Mouse (Mus musculus) neural tube, embryonic 11.5 days (tissue): ENCODE results near the gene Cck. TPM values are rescaled to one million over a fixed set of nuclear protein-coding genes. Genes with fewer than 3 reads are reported as not detected.
A peak's percentile ranks its signal among the peaks of the same experiment; 100 is the strongest.
"Not testable (repeated sequence)": the region's sequence is repeated elsewhere in the genome, so short reads cannot be mapped to it uniquely, and the experiment has no call there.

Experiments
- ATAC-seq: fragments of 200-750 bp; cut with Nextera tagmentation; 2 replicates; pipeline ENCODE4 v1.8.0; 2017; ENCODE audit warnings: moderate number of reproducible peaks, mild to moderate bottlenecking, moderate TSS enrichment, moderate library complexity; ENCODE audit not compliant: insufficient read depth, low FRiP score, low TSS enrichment
- DNase-seq: peaks from one replicate; pipeline ENCODE4 v3.0.0-alpha.2; 2015; ENCODE audit warnings: low spot score
- H3K27ac ChIP-seq: fragments of 300-500 bp; sonication (generic); 2 replicates; pipeline ENCODE4 v1.5.1; 2014; ENCODE audit warnings: low read depth, mild to moderate bottlenecking, low read length
- H3K27me3 ChIP-seq: fragments of 300-500 bp; sonication (generic); 2 replicates; pipeline ENCODE4 v1.6.1; 2014; ENCODE audit warnings: mild to moderate bottlenecking, low read length, mixed read lengths; ENCODE audit not compliant: control insufficient read depth, insufficient read depth
- H3K36me3 ChIP-seq: fragments of 300-500 bp; sonication (generic); 2 replicates; pipeline ENCODE4 v1.6.1; 2014; ENCODE audit warnings: mild to moderate bottlenecking, low read length, moderate library complexity, mixed read lengths; ENCODE audit not compliant: control insufficient read depth, insufficient read depth
- H3K4me1 ChIP-seq: fragments of 300-500 bp; sonication (generic); 2 replicates; pipeline ENCODE4 v1.6.1; 2014; ENCODE audit warnings: low read length, mixed read lengths; ENCODE audit not compliant: control insufficient read depth, insufficient read depth
- H3K4me2 ChIP-seq: fragments of 300-500 bp; sonication (generic); 2 replicates; pipeline ENCODE4 v1.6.1; 2014; ENCODE audit warnings: low read depth, mild to moderate bottlenecking, moderate library complexity
- H3K4me3 ChIP-seq: fragments of 300-500 bp; sonication (generic); 2 replicates; pipeline ENCODE4 v1.5.1; 2014; ENCODE audit warnings: low read depth, low read length
- H3K9ac ChIP-seq: fragments of 300-500 bp; sonication (generic); 2 replicates; pipeline ENCODE4 v1.6.1; 2014; ENCODE audit warnings: mild to moderate bottlenecking, low read length
- H3K9me3 ChIP-seq: fragments of 300-500 bp; sonication (generic); 2 replicates; pipeline ENCODE4 v1.6.1; 2016; ENCODE audit warnings: low read length; ENCODE audit not compliant: control insufficient read depth
- WGBS: fragments of 180-500 bp; shearing (Covaris S2); extraction: QIAGEN DNeasy Blood & Tissue Kit; methylation state at CpG from one replicate; pipeline ENCODE4 v1.1.7; 2014; 5-methylcytosine and 5-hydroxymethylcytosine counted together
- polyA plus RNA-seq: library from polyadenylated mRNA; unstranded; fragments of >200 nt; fragmentation: Nextera tagmentation; extraction: Ambion mirVana; gene quantifications from 2 replicates; pipeline ENCODE4 v1.2.1, GENCODE M21; 2014

The Cck gene
- polyA plus RNA-seq, 1 experiment from 2014 or later, result 2.1 TPM

DNA sequence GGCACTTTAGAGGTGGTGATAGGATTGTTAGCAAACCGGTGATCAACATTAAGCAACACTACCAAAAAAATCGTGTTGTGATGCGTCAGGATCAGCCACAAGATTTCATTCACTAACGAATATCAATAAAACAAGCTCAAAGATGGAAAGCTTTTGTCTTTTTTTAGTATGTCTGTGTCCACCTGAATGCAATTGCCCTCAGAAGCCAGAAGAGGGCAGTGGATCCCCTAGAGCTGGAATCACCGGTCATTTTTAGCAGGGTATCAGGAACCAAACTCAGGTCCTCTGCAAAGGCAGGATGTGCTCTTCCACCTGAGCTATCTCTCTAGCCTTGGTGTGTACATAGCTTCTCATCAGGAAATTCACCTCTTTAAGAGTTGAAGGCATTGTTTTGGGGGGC is 20.7 kb downstream of the Cck start:
- 0 out of 2 replicates have a peak, but pooled peaks cover 2% of the 10 kb centered on the region for H3K4me1 ChIP-seq
- no peak overlapping the region for H3K27ac ChIP-seq
- H3K9me3 ChIP-seq, result no peaks in the 10 kb centered on the region
- no peak overlapping the region for H3K9ac ChIP-seq
- 72% methylated on average over 5 of the region's 5 CpGs for WGBS
- ATAC-seq, result no peak
- no peaks in the 10 kb centered on the region for H3K27me3 ChIP-seq
- DNase-seq, result no peak
- H3K4me3 ChIP-seq, result no peak overlapping the region
- H3K36me3 ChIP-seq, result no peaks in the 10 kb centered on the region; the same call in 1 of the 2 replicates
- no peak overlapping the region for H3K4me2 ChIP-seq

DNA sequence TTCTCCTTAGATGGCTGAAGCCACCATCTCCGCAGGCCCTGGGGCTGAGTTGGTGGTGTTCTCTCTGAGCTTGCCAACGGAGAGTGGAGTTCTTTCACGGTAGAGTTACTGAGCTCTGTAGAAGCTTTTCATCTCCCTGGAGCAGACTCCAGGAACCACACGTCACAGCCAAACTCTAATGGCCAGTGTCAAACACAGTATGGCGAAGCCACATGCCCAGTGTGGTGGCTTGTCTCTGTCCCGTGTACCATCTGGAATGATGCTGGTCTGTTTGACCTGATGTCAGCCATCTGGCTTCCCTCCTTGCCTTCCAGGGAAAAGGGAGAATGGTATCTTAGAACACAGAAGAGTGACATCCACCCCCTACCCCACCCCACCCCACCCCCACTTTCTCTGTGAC is 25.8 kb downstream of the Cck start:
- Histone ChIP-seq H3K9me3 (no peaks in the 10 kb centered on the region), H3K36me3 (no peaks in the 10 kb centered on the region), H3K27me3 (no peaks in the 10 kb centered on the region), H3K4me3 (no peak overlapping the region), H3K27ac (no peak overlapping the region), H3K9ac (no peak overlapping the region), H3K4me1 (no peaks in the 10 kb centered on the region), H3K4me2 (no peak overlapping the region)
- 76% methylated on average over 6 of the region's 6 CpGs for WGBS
- no peak for DNase-seq
- no peak for ATAC-seq

GRCm38 (mm10) chr9:121467460-121467859 is 28.0 kb downstream of the Cck start:
- no peak overlapping the region for H3K4me3 ChIP-seq
- ATAC-seq (no peak), DNase-seq (no peak)
- H3K9ac ChIP-seq, result no peak overlapping the region
- H3K4me2 ChIP-seq, result no peak overlapping the region
- H3K9me3 ChIP-seq, result no peaks in the 10 kb centered on the region
- no peaks in the 10 kb centered on the region for H3K27me3 ChIP-seq
- H3K27ac ChIP-seq, result no peak overlapping the region
- no peaks in the 10 kb centered on the region for H3K36me3 ChIP-seq
- 83% methylated on average over 11 of the region's 11 CpGs for WGBS
- no peaks in the 10 kb centered on the region for H3K4me1 ChIP-seq

- Histone ChIP-seq H3K9me3 (no peaks in the 10 kb centered on the region), H3K4me3 (no peak overlapping the region), H3K36me3 (peaks cover 2% of the 10 kb centered on the region; the same call in 1 of the 2 replicates), H3K27ac (no peak overlapping the region), H3K9ac (no peak overlapping the region), H3K27me3 (no peaks in the 10 kb centered on the region), H3K4me2 (no peak overlapping the region), H3K4me1 (no peaks in the 10 kb centered on the region)
- WGBS, result 69% methylated on average over 16 of the region's 16 CpGs
- DNase-seq (no peak), ATAC-seq (no peak)
Observed at GRCm38 (mm10) chr9:121460527-121460926, 35.0 kb downstream of the Cck start.

GRCm38 (mm10) chr9:121459950-121460349 is 35.5 kb downstream of the Cck start:
- Histone ChIP-seq H3K4me1 (no peaks in the 10 kb centered on the region), H3K27me3 (no peaks in the 10 kb centered on the region), H3K4me2 (no peak overlapping the region), H3K4me3 (no peak overlapping the region), H3K9ac (no peak overlapping the region), H3K36me3 (peaks cover 2% of the 10 kb centered on the region; the same call in 1 of the 2 replicates), H3K9me3 (no peaks in the 10 kb centered on the region), H3K27ac (no peak overlapping the region)
- ATAC-seq, result no peak
- 85% methylated on average over 2 of the region's 2 CpGs for WGBS
- DNase-seq, result no peak

DNA sequence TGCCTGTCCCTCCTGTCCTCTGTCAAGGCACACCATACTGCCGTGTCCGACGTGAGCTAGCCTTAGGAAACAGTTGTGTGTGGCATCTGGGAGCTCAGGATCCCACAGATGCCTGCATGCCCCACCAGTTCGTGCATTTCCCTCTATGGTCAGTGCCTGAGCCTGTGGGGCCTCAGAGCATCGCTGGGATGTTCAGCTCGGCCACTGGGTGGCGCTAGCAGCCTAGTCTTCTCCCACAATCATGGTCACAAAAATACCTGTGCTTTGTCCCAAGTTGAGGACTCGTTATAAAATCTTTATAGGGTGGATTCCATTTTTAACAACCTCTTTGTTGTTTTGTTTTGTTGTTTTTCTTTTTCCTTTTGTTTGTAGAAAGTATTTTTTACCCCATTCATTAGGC is 37.0 kb downstream of the Cck start:
- Histone ChIP-seq H3K27me3 (no peaks in the 10 kb centered on the region), H3K9me3 (no peaks in the 10 kb centered on the region), H3K4me1 (no peaks in the 10 kb centered on the region), H3K27ac (no peak overlapping the region), H3K9ac (no peak overlapping the region), H3K4me2 (no peak overlapping the region), H3K36me3 (peaks cover 2% of the 10 kb centered on the region; the same call in 1 of the 2 replicates), H3K4me3 (no peak overlapping the region)
- WGBS, result 24% methylated on average over 8 of the region's 8 CpGs
- no peak; the same call in 1 of the 2 replicates for ATAC-seq
- DNase-seq, result peak; percentile 45

DNA sequence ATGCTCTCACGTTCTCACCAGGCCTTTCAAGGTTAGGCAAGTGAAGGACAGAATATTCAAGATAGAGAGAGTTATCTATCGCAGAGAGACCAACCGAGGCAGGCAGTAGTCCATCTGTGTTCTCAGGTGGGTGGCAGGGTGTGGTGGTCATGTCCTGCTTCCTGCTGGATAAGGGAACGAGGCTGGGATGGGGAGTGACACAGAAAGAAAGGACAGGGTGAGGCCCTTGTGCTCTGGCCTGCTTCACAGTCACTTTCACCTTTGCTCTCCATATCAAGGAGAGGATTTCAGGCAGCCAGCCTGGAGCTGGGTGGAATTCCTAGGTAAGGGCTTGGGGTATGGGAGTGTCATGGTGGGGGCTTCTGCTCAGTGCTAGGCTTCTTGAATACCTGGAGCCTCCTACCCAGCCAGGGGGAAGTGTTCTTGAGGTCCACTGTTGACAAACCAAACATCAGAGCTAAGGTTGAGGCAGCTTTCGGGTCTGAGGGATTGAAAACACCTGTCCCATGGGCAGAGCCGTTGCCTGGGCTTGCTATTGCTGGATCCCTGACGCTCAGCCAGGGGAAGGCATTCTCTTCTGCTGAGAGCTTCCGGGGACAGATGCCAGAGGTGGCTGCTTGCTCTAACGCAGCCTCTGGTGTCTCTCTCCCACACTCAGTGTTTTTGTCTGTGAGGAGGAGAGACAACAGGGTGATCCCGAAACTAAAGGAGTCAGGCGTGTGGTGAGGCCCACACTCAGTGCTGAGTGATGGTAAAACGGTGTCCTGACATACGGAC is 38.6 kb downstream of the Cck start:
- whole genome bisulfite sequencing, result 87% methylated on average over 13 of the region's 13 CpGs
- H3K36me3 ChIP-seq, result peaks cover 2% of the 10 kb centered on the region; the same call in 1 of the 2 replicates
- H3K9ac ChIP-seq, result no peak overlapping the region; the same call in 1 of the 2 replicates
- H3K27me3 ChIP-seq, result no peaks in the 10 kb centered on the region
- H3K4me2 ChIP-seq, result no peak overlapping the region
- H3K4me1 ChIP-seq, result no peaks in the 10 kb centered on the region
- DNase-seq (no peak), ATAC-seq (no peak)
- no peak overlapping the region for H3K4me3 ChIP-seq
- no peak overlapping the region for H3K27ac ChIP-seq
- H3K9me3 ChIP-seq, result no peaks in the 10 kb centered on the region

- Histone ChIP-seq H3K4me1 (no peaks in the 10 kb centered on the region), H3K9ac (no peak overlapping the region), H3K4me3 (no peak overlapping the region), H3K36me3 (no peaks in the 10 kb centered on the region; the same call in 1 of the 2 replicates), H3K27ac (no peak overlapping the region), H3K9me3 (no peaks in the 10 kb centered on the region), H3K27me3 (no peaks in the 10 kb centered on the region), H3K4me2 (no peak overlapping the region)
- 96% methylated on average over 3 of the region's 3 CpGs for WGBS
- ATAC-seq (no peak), DNase-seq (no peak)
Observed at GRCm38 (mm10) chr9:121454891-121455290, 40.6 kb downstream of the Cck start.

DNA sequence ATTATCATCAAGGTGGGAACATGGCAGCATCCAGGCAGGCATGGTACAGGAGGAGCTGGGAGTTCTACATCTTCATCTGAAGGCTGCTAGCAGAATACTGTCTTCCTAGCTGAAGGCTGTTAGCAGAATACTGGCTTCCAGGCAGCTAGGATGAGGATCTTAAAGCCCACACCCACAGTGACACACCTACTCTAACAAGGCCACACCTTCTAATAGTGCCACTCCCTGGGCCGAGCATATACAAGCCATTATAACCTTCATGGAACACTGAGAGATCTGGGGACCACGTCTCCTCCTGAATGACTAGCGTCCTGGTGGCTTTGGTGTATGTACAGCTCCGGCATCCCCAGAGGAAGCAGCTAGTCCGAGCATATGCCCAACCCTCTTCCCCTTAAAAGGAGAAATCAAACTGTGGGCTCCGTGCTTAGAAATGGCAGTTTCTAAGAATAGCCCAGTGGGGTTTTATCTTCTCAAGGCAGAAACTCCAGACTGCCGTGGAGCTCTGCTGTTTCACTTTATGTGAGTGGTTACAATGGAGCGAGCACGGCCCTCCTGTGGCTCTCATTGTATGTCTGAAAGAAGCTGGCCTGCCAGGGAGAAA is 43.1 kb downstream of the Cck start:
- H3K27ac ChIP-seq, H3K27me3 ChIP-seq, DNase-seq, H3K4me3 ChIP-seq, H3K9me3 ChIP-seq, H3K9ac ChIP-seq, ATAC-seq, H3K4me2 ChIP-seq, H3K36me3 ChIP-seq, H3K4me1 ChIP-seq: not testable (repeated sequence)
- 62% methylated on average over 9 of the region's 9 CpGs for WGBS
